Mouse (Mus musculus): ENCODE results near the gene Meis1.

DNA sequence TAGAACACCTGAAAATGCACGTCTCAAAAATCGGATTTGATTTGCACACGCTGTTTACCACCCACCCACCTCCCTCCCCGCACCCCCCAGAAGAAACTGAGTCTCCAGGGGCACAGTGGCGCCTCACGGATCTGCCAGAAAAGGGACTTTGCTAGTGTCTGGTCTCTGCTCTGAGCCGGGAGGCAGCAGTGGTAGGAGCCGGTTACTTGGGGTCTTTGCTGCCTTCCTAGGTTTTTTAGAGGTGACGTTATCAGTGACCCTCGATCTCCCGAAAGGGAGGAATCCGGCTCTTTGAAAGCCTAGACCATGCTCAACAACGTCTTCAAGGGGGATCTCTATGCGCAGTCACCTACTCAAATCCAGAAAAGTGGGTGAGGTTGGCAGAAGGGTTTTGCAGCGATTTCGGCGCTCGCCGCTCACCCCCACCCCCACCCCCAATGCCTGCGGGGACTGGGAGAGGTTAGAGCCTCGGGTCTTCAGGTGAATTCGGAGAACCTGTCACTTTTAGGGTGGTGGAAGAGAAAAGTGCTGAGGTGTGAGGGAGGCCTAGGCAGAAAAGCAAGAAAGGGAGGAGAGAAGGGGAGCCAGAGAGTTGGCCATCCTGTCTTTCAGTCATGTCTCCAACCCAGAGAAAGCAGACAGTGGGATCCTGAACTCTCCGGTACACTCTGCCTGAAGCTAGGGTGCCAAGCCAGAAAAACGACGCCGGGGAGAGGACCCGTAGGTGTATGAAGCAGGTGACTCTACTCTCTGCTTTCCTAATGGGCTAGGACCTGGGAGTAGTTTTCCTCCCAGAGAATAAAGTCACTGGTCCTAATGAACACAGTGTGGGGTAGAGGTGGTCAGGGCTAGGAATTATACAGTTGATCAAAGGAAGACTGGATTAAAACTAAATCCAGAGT lies 143.5 kb downstream of the Meis1 start:
- TF ChIP-seq POLR2A (IDR thresholded peaks at IDR 0.05; ENCODE audit: low read depth, low read length) (no peak), CTCF (IDR thresholded peaks at IDR 0.05; ENCODE audit: extremely low read depth, insufficient read depth, insufficient read length, insufficient replicate concordance) (no peak)
